Mouse (Mus musculus): ENCODE data around the gene Usp6nl. TPM values are rescaled to one million over a fixed set of nuclear protein-coding genes. Genes with fewer than 3 reads are reported as not detected.

The Usp6nl gene
- polyA plus RNA-seq, 1 experiment from 2014 or later = 8.6 TPM

- Histone ChIP-seq H3K27ac (peak overlapping the region; percentile 75), H3K36me3 (no peaks in the 10 kb centered on the region), H3K27me3 (no peaks in the 10 kb centered on the region), H3K9me3 (no peaks in the 10 kb centered on the region), H3K4me2 (replicated peaks) (no peak overlapping the region), H3K4me1 (replicated peaks) (peaks cover 23% of the 10 kb centered on the region), H3K4me3 (replicated peaks) (no peak overlapping the region), H3K9ac (replicated peaks) (no peak overlapping the region)
- WGBS = 84% methylated on average over 3 of the region's 3 CpGs
- 0 out of 2 replicates have a peak, but pooled peaks have one; percentile 22 for ATAC-seq
Measured at GRCm38 (mm10) chr2:6484179-6484578, 161.7 kb downstream of the Usp6nl start.

- ATAC-seq = no peak
- H3K4me2 ChIP-seq (replicated peaks) = no peak overlapping the region
- WGBS = 87% methylated on average over 10 of the region's 10 CpGs
Measured at GRCm38 (mm10) chr2:6487566-6488488, 165.4 kb downstream of the Usp6nl start.

GRCm38 (mm10) chr2:6488489-6489056 lies 166.1 kb downstream of the Usp6nl start:
- 94% methylated on average over 14 of the region's 14 CpGs for WGBS
- Histone ChIP-seq H3K9me3 (no peaks in the 10 kb centered on the region), H3K27ac (no peak overlapping the region), H3K9ac (replicated peaks) (no peak overlapping the region), H3K27me3 (no peaks in the 10 kb centered on the region), H3K36me3 (no peaks in the 10 kb centered on the region), H3K4me3 (replicated peaks) (no peak overlapping the region), H3K4me2 (replicated peaks) (no peak overlapping the region), H3K4me1 (replicated peaks) (peaks cover 7% of the 10 kb centered on the region)
- ATAC-seq = no peak

More at GRCm38 (mm10) chr2:6487566-6488488, 165.4 kb downstream of the Usp6nl start:
- Histone ChIP-seq H3K9ac (replicated peaks) (no peak overlapping the region), H3K4me3 (replicated peaks) (no peak overlapping the region), H3K4me1 (replicated peaks) (peaks cover 14% of the 10 kb centered on the region), H3K36me3 (no peaks in the 10 kb centered on the region), H3K27me3 (no peaks in the 10 kb centered on the region), H3K9me3 (no peaks in the 10 kb centered on the region), H3K27ac (no peak overlapping the region)

- no peaks in the 10 kb centered on the region for H3K27me3 ChIP-seq
- WGBS = 90% methylated on average over 6 of the region's 6 CpGs
Measured at GRCm38 (mm10) chr2:6490076-6490475, 167.6 kb downstream of the Usp6nl start.

GRCm38 (mm10) chr2:6490870-6491269 lies 168.4 kb downstream of the Usp6nl start:
- Histone ChIP-seq H3K36me3 (no peaks in the 10 kb centered on the region), H3K4me3 (replicated peaks) (no peak overlapping the region), H3K9ac (replicated peaks) (no peak overlapping the region), H3K4me1 (replicated peaks) (no peaks in the 10 kb centered on the region), H3K9me3 (no peaks in the 10 kb centered on the region), H3K27me3 (no peaks in the 10 kb centered on the region), H3K27ac (no peak overlapping the region), H3K4me2 (replicated peaks) (no peak overlapping the region)
- ATAC-seq = no peak
- 79% methylated on average over 4 of the region's 4 CpGs for WGBS

More at GRCm38 (mm10) chr2:6490076-6490475, 167.6 kb downstream of the Usp6nl start:
- Histone ChIP-seq H3K27ac (no peak overlapping the region), H3K9ac (replicated peaks) (no peak overlapping the region), H3K36me3 (no peaks in the 10 kb centered on the region), H3K9me3 (no peaks in the 10 kb centered on the region), H3K4me2 (replicated peaks) (no peak overlapping the region), H3K4me3 (replicated peaks) (no peak overlapping the region), H3K4me1 (replicated peaks) (no peaks in the 10 kb centered on the region)
- ATAC-seq = no peak

- WGBS = 79% methylated on average over 5 of the region's 5 CpGs
- H3K27me3 ChIP-seq = no peaks in the 10 kb centered on the region
- H3K9me3 ChIP-seq = no peaks in the 10 kb centered on the region
- no peak overlapping the region for H3K4me3 ChIP-seq (replicated peaks)
- no peak overlapping the region for H3K9ac ChIP-seq (replicated peaks)
- no peaks in the 10 kb centered on the region for H3K4me1 ChIP-seq (replicated peaks)
- no peak overlapping the region for H3K4me2 ChIP-seq (replicated peaks)
- H3K36me3 ChIP-seq = no peaks in the 10 kb centered on the region
- no peak for ATAC-seq
- H3K27ac ChIP-seq = no peak overlapping the region
Measured at GRCm38 (mm10) chr2:6493886-6494285, 171.4 kb downstream of the Usp6nl start.

Other genes with a start within 250 kb of the Usp6nl start
- gene Proser2, start 192.5 kb upstream of the Usp6nl start, polyA plus RNA-seq (2015; fragmentation: Nextera tagmentation; extraction: Ambion mirVana) = 3.3 and 3.4 TPM in 2 replicates
- gene Echdc3, start 109.6 kb upstream of the Usp6nl start, polyA plus RNA-seq (2015; fragmentation: Nextera tagmentation; extraction: Ambion mirVana) = 1.9 and 2.3 TPM in 2 replicates